Mouse (Mus musculus): ENCODE measurements around the gene Bcl2l2. TPM values are rescaled to one million over a fixed set of nuclear protein-coding genes. Genes with fewer than 3 reads are reported as not detected.

Bcl2l2 gene
- polyA plus RNA-seq (2015; fragmentation: Nextera tagmentation; extraction: Ambion mirVana) = 3.4 and 4.2 TPM in 2 replicates

DNA sequence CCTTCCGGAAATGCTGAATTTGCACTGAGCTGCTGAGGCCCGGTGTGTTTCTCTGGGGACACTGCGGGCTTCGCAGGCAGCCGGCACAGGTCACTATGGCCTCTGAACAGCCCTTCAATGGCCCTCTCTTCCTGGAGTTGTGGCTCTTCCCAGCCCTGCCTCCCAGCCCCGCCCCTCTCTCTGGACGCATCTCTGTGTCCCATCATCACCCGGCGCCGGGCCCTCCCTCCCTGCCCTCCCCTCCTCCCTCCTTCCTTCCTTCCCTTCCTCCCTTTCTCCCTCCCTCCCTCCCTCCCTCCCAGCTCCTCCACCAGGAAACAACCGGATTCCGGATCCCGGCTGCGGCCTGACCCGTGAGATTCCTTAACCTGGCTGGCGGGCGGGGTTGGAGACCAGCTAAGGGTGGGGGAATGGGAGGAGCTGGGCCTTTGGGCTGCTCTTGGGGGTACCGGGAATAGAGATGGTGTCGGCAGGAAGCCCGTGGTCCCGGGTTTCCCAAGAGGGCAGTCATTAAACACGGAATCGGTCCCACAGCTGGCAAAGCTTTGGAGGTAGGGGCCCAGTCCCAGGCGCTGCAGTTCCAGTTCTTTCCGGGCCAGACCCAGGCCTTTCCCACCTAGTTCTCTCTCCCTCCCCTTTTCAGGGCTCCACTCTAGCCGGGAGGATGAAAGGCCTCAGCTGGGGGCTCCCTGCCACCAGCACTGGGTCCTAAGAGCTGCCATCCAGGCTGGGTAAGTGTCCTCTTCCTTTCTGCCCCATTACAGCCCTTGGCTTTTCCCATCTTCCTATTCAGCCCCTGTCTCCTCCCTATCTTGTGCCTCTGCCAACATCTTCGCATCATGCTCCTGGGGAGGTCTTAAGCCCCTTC, at the start of gene Bcl2l2, which contains the start of gene Gm20521:
Bcl2l2 (plus strand) TSS at position 224 of the 868 bp plus-strand sequence.
Gm20521 (plus strand) TSS at position 288 of the 868 bp plus-strand sequence.
- Histone ChIP-seq H3K27me3 (ENCODE audit: control insufficient read depth, insufficient read depth, low read depth, low read length) (no peaks in the 10 kb centered on the region; the same call in 1 of the 2 replicates), H3K4me1 (replicated peaks; ENCODE audit: control insufficient read depth, insufficient read depth, low read length) (peaks cover 9% of the 10 kb centered on the region), H3K9ac (ENCODE audit: low read length) (peak within 1 kb of the TSS; percentile 79), H3K36me3 (ENCODE audit: control insufficient read depth, insufficient read depth, low read length) (no peaks in the 10 kb centered on the region), H3K4me2 (ENCODE audit: low read depth, low read length) (peak within 1 kb of the TSS; percentile 79), H3K9me3 (ENCODE audit: control insufficient read depth, low read length) (no peaks in the 10 kb centered on the region), H3K27ac (ENCODE audit: low read length) (peak within 1 kb of the TSS; percentile 95), H3K4me3 (ENCODE audit: low read length) (peak within 1 kb of the TSS; percentile 65)
- peak; percentile 92 for ATAC-seq (ENCODE audit: low read depth)
- under 1% methylated on average over 26 of the region's 27 CpGs for WGBS

GRCm38 (mm10) chr14:54843461-54843860, 39.7 kb upstream of the Bcl2l2 start:
- H3K27ac ChIP-seq (ENCODE audit: low read length) = no peak overlapping the region
- no peaks in the 10 kb centered on the region for H3K36me3 ChIP-seq (ENCODE audit: control insufficient read depth, insufficient read depth, low read length)
- H3K4me2 ChIP-seq (ENCODE audit: low read depth, low read length) = no peak overlapping the region
- H3K4me1 ChIP-seq (replicated peaks; ENCODE audit: control insufficient read depth, insufficient read depth, low read length) = no peaks in the 10 kb centered on the region
- no peak overlapping the region for H3K9ac ChIP-seq (ENCODE audit: low read length)
- no peaks in the 10 kb centered on the region for H3K9me3 ChIP-seq (ENCODE audit: control insufficient read depth, low read length)
- H3K27me3 ChIP-seq (ENCODE audit: control insufficient read depth, insufficient read depth, low read depth, low read length) = no peaks in the 10 kb centered on the region
- under 1% methylated on average over 4 of the region's 4 CpGs for WGBS
- ATAC-seq (ENCODE audit: low read depth) = no peak
- H3K4me3 ChIP-seq (ENCODE audit: low read length) = no peak overlapping the region

DNA sequence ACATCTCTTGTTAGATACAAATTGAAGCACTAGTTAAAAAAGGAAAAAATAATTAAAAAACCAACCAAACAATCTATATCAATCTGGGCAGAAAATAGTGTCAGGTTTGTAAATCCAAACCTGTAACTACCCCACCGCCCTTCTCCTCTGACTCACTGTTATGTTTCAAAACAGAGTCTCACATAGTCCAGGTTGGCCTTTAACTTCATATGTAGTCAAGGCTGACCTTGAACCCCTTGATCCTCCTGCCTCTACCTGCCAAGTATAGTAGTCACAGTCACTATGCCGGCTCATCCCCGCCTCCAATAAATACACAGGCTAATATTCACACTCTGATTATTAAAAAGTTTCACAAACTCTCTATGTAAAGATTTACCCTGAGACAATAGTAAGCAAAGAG, 27.5 kb upstream of the Bcl2l2 start:
- no peak overlapping the region for H3K4me3 ChIP-seq (ENCODE audit: low read length)
- H3K9ac ChIP-seq (ENCODE audit: low read length) = no peak overlapping the region
- no peaks in the 10 kb centered on the region for H3K4me1 ChIP-seq (replicated peaks; ENCODE audit: control insufficient read depth, insufficient read depth, low read length)
- H3K4me2 ChIP-seq (ENCODE audit: low read depth, low read length) = no peak overlapping the region
- H3K27ac ChIP-seq (ENCODE audit: low read length) = no peak overlapping the region
- ATAC-seq (ENCODE audit: low read depth) = no peak
- peaks cover 20% of the 10 kb centered on the region; the same call in 1 of the 2 replicates for H3K36me3 ChIP-seq (ENCODE audit: control insufficient read depth, insufficient read depth, low read length)
- H3K9me3 ChIP-seq (ENCODE audit: control insufficient read depth, low read length) = no peaks in the 10 kb centered on the region
- no peaks in the 10 kb centered on the region for H3K27me3 ChIP-seq (ENCODE audit: control insufficient read depth, insufficient read depth, low read depth, low read length)
- WGBS = 88% methylated on average over 3 of the region's 3 CpGs

GRCm38 (mm10) chr14:54856703-54857102, 26.5 kb upstream of the Bcl2l2 start:
- 84% methylated on average over 7 of the region's 7 CpGs for WGBS
- Histone ChIP-seq H3K4me2 (ENCODE audit: low read depth, low read length) (no peak overlapping the region), H3K36me3 (ENCODE audit: control insufficient read depth, insufficient read depth, low read length) (peaks cover 20% of the 10 kb centered on the region; the same call in 1 of the 2 replicates), H3K27ac (ENCODE audit: low read length) (no peak overlapping the region), H3K27me3 (ENCODE audit: control insufficient read depth, insufficient read depth, low read depth, low read length) (no peaks in the 10 kb centered on the region), H3K4me1 (replicated peaks; ENCODE audit: control insufficient read depth, insufficient read depth, low read length) (no peaks in the 10 kb centered on the region), H3K9ac (ENCODE audit: low read length) (no peak overlapping the region), H3K9me3 (ENCODE audit: control insufficient read depth, low read length) (no peaks in the 10 kb centered on the region), H3K4me3 (ENCODE audit: low read length) (no peak overlapping the region)
- no peak for ATAC-seq (ENCODE audit: low read depth)

- Histone ChIP-seq H3K36me3 (ENCODE audit: control insufficient read depth, insufficient read depth, low read length) (peaks cover 20% of the 10 kb centered on the region; the same call in 1 of the 2 replicates), H3K9me3 (ENCODE audit: control insufficient read depth, low read length) (no peaks in the 10 kb centered on the region), H3K27me3 (ENCODE audit: control insufficient read depth, insufficient read depth, low read depth, low read length) (no peaks in the 10 kb centered on the region), H3K9ac (ENCODE audit: low read length) (no peak overlapping the region), H3K4me1 (replicated peaks; ENCODE audit: control insufficient read depth, insufficient read depth, low read length) (no peaks in the 10 kb centered on the region), H3K27ac (ENCODE audit: low read length) (no peak overlapping the region), H3K4me2 (ENCODE audit: low read depth, low read length) (no peak overlapping the region), H3K4me3 (ENCODE audit: low read length) (no peak overlapping the region)
- ATAC-seq (ENCODE audit: low read depth) = no peak
- WGBS = 92% methylated on average over 9 of the region's 9 CpGs
Measured at GRCm38 (mm10) chr14:54857891-54858290, 25.3 kb upstream of the Bcl2l2 start.

DNA sequence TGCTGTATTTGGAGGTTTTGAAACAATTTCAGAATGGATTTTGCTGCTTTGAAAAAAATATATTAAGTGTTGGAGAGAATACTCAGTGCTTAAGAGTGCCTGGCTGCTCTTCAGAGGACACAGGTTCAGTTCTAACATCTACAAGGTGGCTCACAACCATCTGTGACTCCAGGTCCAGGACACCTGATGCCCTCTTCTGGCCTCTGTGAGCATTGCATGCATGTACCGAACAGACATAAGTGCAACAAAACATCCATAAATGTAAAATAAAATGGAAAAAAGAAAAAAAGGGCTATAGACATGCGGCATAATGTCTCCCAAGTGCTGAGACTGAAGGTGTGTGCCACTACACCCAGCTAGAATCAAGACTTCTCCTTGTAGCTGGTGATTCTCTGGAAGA, 22.7 kb upstream of the Bcl2l2 start:
- Histone ChIP-seq H3K4me1 (replicated peaks; ENCODE audit: control insufficient read depth, insufficient read depth, low read length) (peaks cover 3% of the 10 kb centered on the region; the same call in 1 of the 2 replicates), H3K4me3 (ENCODE audit: low read length) (no peak overlapping the region), H3K4me2 (ENCODE audit: low read depth, low read length) (no peak overlapping the region), H3K36me3 (ENCODE audit: control insufficient read depth, insufficient read depth, low read length) (peaks cover 14% of the 10 kb centered on the region; the same call in 1 of the 2 replicates), H3K9me3 (ENCODE audit: control insufficient read depth, low read length) (no peaks in the 10 kb centered on the region), H3K27me3 (ENCODE audit: control insufficient read depth, insufficient read depth, low read depth, low read length) (no peaks in the 10 kb centered on the region), H3K9ac (ENCODE audit: low read length) (no peak overlapping the region), H3K27ac (ENCODE audit: low read length) (no peak overlapping the region)
- no peak for ATAC-seq (ENCODE audit: low read depth)
- 39% methylated on average over 2 of the region's 2 CpGs for WGBS

DNA sequence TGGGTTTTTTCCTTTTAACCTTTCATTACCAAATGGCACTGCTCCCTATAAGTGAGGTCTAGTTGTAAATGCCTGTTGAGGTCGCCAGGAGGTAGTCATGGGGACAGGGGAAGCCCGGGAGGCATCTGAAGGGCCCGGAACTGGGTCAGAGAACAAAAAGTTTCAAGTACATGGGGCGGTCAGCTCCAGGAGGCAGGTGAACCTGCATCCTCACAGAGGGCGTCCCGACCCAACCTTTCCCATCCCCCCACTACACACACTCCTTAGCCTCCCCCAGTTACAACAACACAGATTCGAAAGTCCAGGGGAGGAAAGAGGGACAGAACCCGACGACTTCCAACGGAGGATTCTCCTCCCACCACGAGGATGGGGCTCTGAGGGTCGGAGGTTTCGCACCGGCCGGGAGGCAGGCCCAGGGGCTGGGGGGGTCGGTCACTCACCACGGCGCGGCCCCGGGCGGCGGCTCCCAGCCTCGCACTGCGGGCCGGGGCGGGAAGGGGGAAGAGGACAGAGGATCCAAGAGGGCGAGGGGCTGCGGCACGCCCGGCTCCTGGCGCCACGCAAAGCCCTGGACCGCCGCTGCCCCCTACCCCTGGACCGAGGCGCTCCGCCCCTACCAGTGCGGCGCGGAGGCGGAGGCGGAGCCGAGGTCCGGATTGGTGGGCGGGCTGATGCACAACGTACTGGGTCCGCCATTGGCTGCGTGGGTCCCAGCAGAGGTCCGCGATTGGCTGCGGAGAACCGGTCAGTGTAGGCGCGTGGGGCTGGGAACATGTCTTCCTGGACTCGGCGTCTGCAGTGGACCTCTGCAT, 19.5 kb upstream of the Bcl2l2 start:
- Histone ChIP-seq H3K27me3 (ENCODE audit: control insufficient read depth, insufficient read depth, low read depth, low read length) (no peaks in the 10 kb centered on the region), H3K36me3 (ENCODE audit: control insufficient read depth, insufficient read depth, low read length) (no peaks in the 10 kb centered on the region), H3K4me3 (ENCODE audit: low read length) (peak overlapping the region; percentile 95), H3K9ac (ENCODE audit: low read length) (peak overlapping the region; percentile 98), H3K27ac (ENCODE audit: low read length) (peak overlapping the region; percentile 86), H3K4me2 (ENCODE audit: low read depth, low read length) (peak overlapping the region; percentile 87), H3K9me3 (ENCODE audit: control insufficient read depth, low read length) (no peaks in the 10 kb centered on the region; the same call in 1 of the 2 replicates), H3K4me1 (replicated peaks; ENCODE audit: control insufficient read depth, insufficient read depth, low read length) (peaks cover 3% of the 10 kb centered on the region; the same call in 1 of the 2 replicates)
- peak; percentile 100 for ATAC-seq (ENCODE audit: low read depth)
- under 1% methylated on average over 49 of the region's 56 CpGs for WGBS

GRCm38 (mm10) chr14:54864313-54865036, 18.7 kb upstream of the Bcl2l2 start:
- H3K4me3 ChIP-seq (ENCODE audit: low read length) = peak overlapping the region; percentile 95
- ATAC-seq (ENCODE audit: low read depth) = peak; percentile 23; the same call in 1 of the 2 replicates
- no peaks in the 10 kb centered on the region; the same call in 1 of the 2 replicates for H3K9me3 ChIP-seq (ENCODE audit: control insufficient read depth, low read length)
- H3K27ac ChIP-seq (ENCODE audit: low read length) = peak overlapping the region; percentile 56
- H3K4me1 ChIP-seq (replicated peaks; ENCODE audit: control insufficient read depth, insufficient read depth, low read length) = peaks cover 3% of the 10 kb centered on the region; the same call in 1 of the 2 replicates
- 13% methylated on average over 21 of the region's 21 CpGs for WGBS
- peak overlapping the region; percentile 87 for H3K4me2 ChIP-seq (ENCODE audit: low read depth, low read length)
- no peaks in the 10 kb centered on the region for H3K36me3 ChIP-seq (ENCODE audit: control insufficient read depth, insufficient read depth, low read length)
- no peaks in the 10 kb centered on the region for H3K27me3 ChIP-seq (ENCODE audit: control insufficient read depth, insufficient read depth, low read depth, low read length)
- peak overlapping the region; percentile 98 for H3K9ac ChIP-seq (ENCODE audit: low read length)
